Mouse (Mus musculus) midbrain, postnatal 0 days (tissue): ENCODE measurements at regions not wholly inside any gene's neighbourhood (a gene's known extent, or its start where the extent isn't known, plus 50 kb on each side); places are given as distances from the start of the nearest gene placed in this dataset.
"Not testable (repeated sequence)": the region's sequence is repeated elsewhere in the genome, so short reads cannot be mapped to it uniquely, and the experiment has no call there.

Experiments used
- ATAC-seq: fragments of 200-750 bp; cut with Nextera tagmentation; 2 replicates; pipeline ENCODE4 v1.8.0; 2017; ENCODE audit warnings: moderate number of reproducible peaks, mild to moderate bottlenecking, moderate TSS enrichment, moderate library complexity; ENCODE audit not compliant: low FRiP score
- DNase-seq: peaks from one replicate; pipeline ENCODE4 v3.0.0-alpha.2; 2015; ENCODE audit warnings: low spot score
- H3K27ac ChIP-seq: fragments of 300-500 bp; sonication (generic); 2 replicates; pipeline ENCODE4 v1.5.1; 2014; ENCODE audit warnings: low read depth, mild to moderate bottlenecking, low read length, mixed read lengths
- H3K27me3 ChIP-seq: fragments of 300-500 bp; sonication (generic); 2 replicates; pipeline ENCODE4 v1.6.1; 2014; ENCODE audit warnings: low read length, control low read depth, mixed read lengths; ENCODE audit not compliant: insufficient read depth
- H3K36me3 ChIP-seq: fragments of 300-500 bp; sonication (generic); 2 replicates; pipeline ENCODE4 v1.6.1; 2014; ENCODE audit warnings: low read length, control low read depth, mixed read lengths; ENCODE audit not compliant: insufficient read depth
- H3K4me1 ChIP-seq: fragments of 300-500 bp; sonication (generic); 2 replicates; pipeline ENCODE4 v1.6.1; 2014; ENCODE audit warnings: mild to moderate bottlenecking, control low read depth, antibody characterized with exemption, low read length, mixed read lengths; ENCODE audit not compliant: insufficient read depth
- H3K4me2 ChIP-seq: fragments of 300-500 bp; sonication (generic); 2 replicates; pipeline ENCODE4 v1.6.1; 2014; ENCODE audit warnings: low read depth, mild to moderate bottlenecking, low read length, mixed read lengths; ENCODE audit not compliant: poor library complexity, severe bottlenecking
- H3K4me3 ChIP-seq: fragments of 300-500 bp; sonication (generic); 2 replicates; pipeline ENCODE4 v1.5.1; 2014; ENCODE audit warnings: low read depth, mild to moderate bottlenecking, low read length, moderate library complexity
- H3K9ac ChIP-seq: fragments of 300-500 bp; sonication (generic); replicated peaks from 2 replicates; pipeline ENCODE4 v1.6.1; 2014; ENCODE audit warnings: mild to moderate bottlenecking, low read length, moderate library complexity, mixed read lengths; ENCODE audit not compliant: poor library complexity, severe bottlenecking
- H3K9me3 ChIP-seq: fragments of 300-500 bp; sonication (generic); 2 replicates; pipeline ENCODE4 v1.6.1; 2016; ENCODE audit warnings: low read length, control low read depth
- CTCF ChIP-seq: IDR thresholded peaks from 2 replicates; pipeline ENCODE4 v1.5.1; 2016; ENCODE audit warnings: antibody characterized with exemption, mild to moderate bottlenecking
- WGBS: fragments of 180-500 bp; shearing (Covaris S2); extraction: QIAGEN DNeasy Blood & Tissue Kit; methylation state at CpG from one replicate; pipeline ENCODE4 v1.1.7; 2014; 5-methylcytosine and 5-hydroxymethylcytosine counted together

- not testable (repeated sequence) for H3K9me3 ChIP-seq, ATAC-seq, H3K4me3 ChIP-seq, H3K36me3 ChIP-seq, H3K4me1 ChIP-seq, DNase-seq, H3K9ac ChIP-seq, H3K4me2 ChIP-seq, H3K27ac ChIP-seq, H3K27me3 ChIP-seq
- WGBS, result 67% methylated on average over 3 of the region's 4 CpGs
Observed at GRCm38 (mm10) chr12:20802027-20802426, 188.2 kb upstream of the Asap2 start.

GRCm38 (mm10) chr12:20805466-20805865 is 184.8 kb upstream of the Asap2 start:
- H3K36me3 ChIP-seq, H3K27me3 ChIP-seq, H3K4me2 ChIP-seq, H3K27ac ChIP-seq, H3K9ac ChIP-seq, DNase-seq, H3K4me3 ChIP-seq, H3K4me1 ChIP-seq, ATAC-seq: not testable (repeated sequence)
- 93% methylated on average over 4 of the region's 5 CpGs for whole genome bisulfite sequencing
- 0 out of 2 replicates have a peak, but pooled peaks cover 18% of the 10 kb centered on the region for H3K9me3 ChIP-seq

DNA sequence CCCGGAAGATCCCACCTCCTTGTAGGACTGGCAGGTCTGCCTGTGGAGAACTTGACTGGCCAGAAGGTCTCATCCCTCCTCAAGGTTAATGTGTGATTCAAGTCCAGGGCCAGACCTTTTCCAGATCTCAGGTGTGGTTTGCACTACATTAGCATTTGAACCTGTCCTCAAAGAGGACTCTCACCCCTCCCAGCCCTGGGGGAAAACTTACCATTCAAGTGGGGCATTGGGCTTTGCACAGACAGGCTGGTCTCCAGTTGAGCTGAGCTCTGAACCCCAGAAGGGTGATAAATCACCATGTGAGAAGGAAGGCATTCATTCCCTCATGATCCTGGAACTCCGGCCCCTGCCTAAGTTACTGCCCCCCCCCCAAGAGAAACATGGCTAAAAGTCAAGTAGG is 183.6 kb upstream of the Asap2 start:
- ATAC-seq (no peak), DNase-seq (no peak)
- Histone ChIP-seq H3K9ac (no peak overlapping the region), H3K9me3 (0 out of 2 replicates have a peak, but pooled peaks cover 21% of the 10 kb centered on the region), H3K36me3 (no peaks in the 10 kb centered on the region), H3K4me1 (no peaks in the 10 kb centered on the region), H3K27me3 (no peaks in the 10 kb centered on the region), H3K27ac (no peak overlapping the region), H3K4me2 (no peak overlapping the region), H3K4me3 (no peak overlapping the region)
- WGBS, result 94% methylated on average over 2 of the region's 2 CpGs
- TF ChIP-seq CTCF, result no peak

GRCm38 (mm10) chr12:20813836-20814235 is 176.4 kb upstream of the Asap2 start:
- 78% methylated on average over 6 of the region's 6 CpGs for WGBS
- H3K36me3 ChIP-seq, H3K4me2 ChIP-seq, H3K4me1 ChIP-seq, ATAC-seq, DNase-seq, H3K9ac ChIP-seq, H3K27me3 ChIP-seq, H3K27ac ChIP-seq, H3K4me3 ChIP-seq: not testable (repeated sequence)
- peaks cover 42% of the 10 kb centered on the region for H3K9me3 ChIP-seq

- not testable (repeated sequence) for ATAC-seq, DNase-seq, H3K9ac ChIP-seq, H3K27me3 ChIP-seq, H3K36me3 ChIP-seq, H3K4me1 ChIP-seq, H3K4me2 ChIP-seq, H3K27ac ChIP-seq
- H3K4me3 ChIP-seq, result peak overlapping the region; percentile 14
- peaks cover 38% of the 10 kb centered on the region for H3K9me3 ChIP-seq
- 39% methylated on average over 40 of the region's 40 CpGs for WGBS
Observed at GRCm38 (mm10) chr12:20815121-20815520, 175.1 kb upstream of the Asap2 start.

- no peak overlapping the region for H3K9ac ChIP-seq
- no peak overlapping the region for H3K4me2 ChIP-seq
- no peaks in the 10 kb centered on the region for H3K4me1 ChIP-seq
- WGBS, result 21% methylated on average over 28 of the region's 38 CpGs
- H3K36me3 ChIP-seq, result no peaks in the 10 kb centered on the region
- DNase-seq (peak; percentile 1), ATAC-seq (no peak)
- no peaks in the 10 kb centered on the region for H3K27me3 ChIP-seq
- TF ChIP-seq CTCF, result no peak
- H3K9me3 ChIP-seq, result peaks cover 33% of the 10 kb centered on the region
- no peak overlapping the region for H3K27ac ChIP-seq
- H3K4me3 ChIP-seq, result peak overlapping the region; percentile 14
Observed at GRCm38 (mm10) chr12:20815599-20815998, 174.7 kb upstream of the Asap2 start.

DNA sequence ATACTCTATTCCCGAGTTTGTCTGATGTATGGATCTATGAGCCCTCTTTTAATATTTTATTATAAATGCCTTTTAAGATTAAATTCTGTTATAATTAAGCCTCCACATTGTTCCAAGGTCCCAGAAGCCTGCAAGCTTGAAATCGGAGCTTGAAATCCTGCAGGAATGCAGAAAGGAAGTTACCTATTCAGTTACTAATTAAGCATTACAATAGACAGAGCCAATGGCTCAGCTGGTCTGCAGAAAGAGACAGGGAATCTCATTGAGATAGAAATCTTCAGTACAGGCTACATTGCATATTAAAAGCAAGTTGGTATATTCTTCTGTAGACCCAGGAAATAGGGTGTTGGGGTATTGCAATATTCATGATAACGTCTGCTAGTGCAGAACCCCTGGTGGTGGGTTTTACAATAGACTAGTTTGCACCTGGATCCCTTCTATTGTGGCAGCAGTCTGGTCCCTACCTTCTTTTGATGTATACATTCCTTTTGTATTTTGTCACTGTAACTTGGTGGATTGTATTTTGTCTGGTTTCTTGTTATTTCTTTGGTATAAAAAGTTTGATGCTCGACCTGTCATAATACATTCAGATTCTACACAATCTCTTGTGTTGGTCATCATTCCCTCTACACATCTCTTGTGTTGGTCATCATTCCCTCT is 146.5 kb upstream of the Asap2 start:
- ATAC-seq, H3K27me3 ChIP-seq, H3K4me2 ChIP-seq, DNase-seq, H3K9ac ChIP-seq, H3K27ac ChIP-seq, H3K36me3 ChIP-seq, H3K4me3 ChIP-seq, H3K4me1 ChIP-seq: not testable (repeated sequence)
- WGBS, result 62% methylated on average over 4 of the region's 4 CpGs
- H3K9me3 ChIP-seq, result peaks cover 15% of the 10 kb centered on the region; the same call in 1 of the 2 replicates
